Mouse (Mus musculus) liver, postnatal 0 days (tissue): ENCODE data around the gene Map3k9.

Experiments
- CTCF ChIP-seq: sonication (generic); IDR thresholded peaks from 2 replicates; pipeline ENCODE4 v1.5.1; 2016; ENCODE audit warnings: antibody characterized with exemption, low read depth
- EP300 ChIP-seq: IDR thresholded peaks from 2 replicates; pipeline ENCODE4 v1.6.1; 2016; ENCODE audit warnings: antibody characterized with exemption, low read depth, mild to moderate bottlenecking

DNA sequence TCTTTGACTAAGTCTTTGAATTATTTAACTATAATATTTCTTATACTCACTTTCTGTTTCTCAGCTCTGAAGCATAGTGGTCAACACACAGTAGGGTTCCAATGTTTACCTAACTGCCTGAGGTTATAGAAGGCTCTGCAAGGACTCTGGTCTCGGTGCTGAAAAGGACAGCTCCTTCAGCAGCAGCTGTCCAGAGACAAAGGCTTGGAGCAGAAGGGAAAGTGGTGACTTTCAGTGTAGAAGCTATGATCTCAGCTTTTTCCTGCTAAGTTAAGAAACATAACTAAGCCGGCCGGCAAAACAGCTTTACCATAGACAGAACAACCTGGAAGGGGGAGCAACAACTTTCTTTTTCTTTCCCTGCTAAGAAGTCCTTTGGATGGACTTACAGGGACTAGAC, 4.8 kb downstream of the Map3k9 start:
- TF ChIP-seq CTCF (no peak), EP300 (no peak)
